Mouse (Mus musculus): ENCODE data around the gene Irs3. TPM values are rescaled to one million over a fixed set of nuclear protein-coding genes. Genes with fewer than 3 reads are reported as not detected.

Gene Irs3
- total RNA-seq, 2 experiments from 2014 or later = 0.27 TPM; not detected in 1

DNA sequence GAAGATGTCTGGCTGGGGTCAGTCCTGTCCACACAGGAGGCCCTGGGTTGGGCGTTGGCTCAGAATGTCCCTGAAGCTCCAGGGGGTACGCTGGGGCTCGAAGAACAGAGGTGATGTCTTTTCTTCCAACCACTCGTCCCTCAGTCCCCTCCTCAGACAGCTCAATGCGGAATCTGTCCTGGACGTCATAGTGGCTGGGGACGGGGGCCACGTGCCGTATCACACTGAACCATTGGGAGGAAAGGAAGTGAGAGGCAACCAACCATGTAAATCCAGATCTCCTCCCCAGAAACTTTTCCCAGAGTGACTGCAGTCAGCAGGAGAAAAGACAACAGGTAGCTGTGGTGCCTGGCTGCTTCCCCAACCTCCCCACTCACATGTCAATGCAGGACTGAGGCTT is 45.9 kb downstream of the Irs3 start:
- DNase-seq (ENCODE audit: low spot score in 2 of 2) = no peak
- intact Hi-C loops (cut with DNase I) = no loop called here

GRCm38 (mm10) chr5:137598100-137598826 is 47.3 kb downstream of the Irs3 start:
- intact Hi-C loops (cut with DNase I) = no loop called here
- DNase-seq (ENCODE audit: low spot score in 2 of 2) = no peak

DNA sequence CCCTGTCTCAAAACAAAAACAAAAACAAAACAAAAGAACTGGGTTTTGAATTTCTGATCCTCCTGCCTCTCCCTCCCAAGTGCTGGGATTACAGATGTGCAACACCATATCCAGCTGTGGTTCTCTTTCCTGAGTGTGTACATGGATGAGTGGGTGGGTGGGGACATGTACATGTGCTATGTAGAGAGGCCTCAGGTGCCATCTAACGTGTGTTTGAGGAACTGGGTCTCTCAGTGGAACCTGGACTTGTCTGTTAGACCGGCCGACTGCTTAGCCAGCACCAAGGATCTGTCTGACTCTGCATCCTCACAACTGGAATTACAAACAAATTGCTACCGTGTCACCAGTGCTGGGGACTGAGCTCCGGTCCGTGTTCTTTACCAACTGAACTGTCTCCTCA is 47.9 kb downstream of the Irs3 start:
- intact Hi-C loops (cut with DNase I) = no loop called here
- DNase-seq (ENCODE audit: low spot score in 2 of 2) = no peak

DNA sequence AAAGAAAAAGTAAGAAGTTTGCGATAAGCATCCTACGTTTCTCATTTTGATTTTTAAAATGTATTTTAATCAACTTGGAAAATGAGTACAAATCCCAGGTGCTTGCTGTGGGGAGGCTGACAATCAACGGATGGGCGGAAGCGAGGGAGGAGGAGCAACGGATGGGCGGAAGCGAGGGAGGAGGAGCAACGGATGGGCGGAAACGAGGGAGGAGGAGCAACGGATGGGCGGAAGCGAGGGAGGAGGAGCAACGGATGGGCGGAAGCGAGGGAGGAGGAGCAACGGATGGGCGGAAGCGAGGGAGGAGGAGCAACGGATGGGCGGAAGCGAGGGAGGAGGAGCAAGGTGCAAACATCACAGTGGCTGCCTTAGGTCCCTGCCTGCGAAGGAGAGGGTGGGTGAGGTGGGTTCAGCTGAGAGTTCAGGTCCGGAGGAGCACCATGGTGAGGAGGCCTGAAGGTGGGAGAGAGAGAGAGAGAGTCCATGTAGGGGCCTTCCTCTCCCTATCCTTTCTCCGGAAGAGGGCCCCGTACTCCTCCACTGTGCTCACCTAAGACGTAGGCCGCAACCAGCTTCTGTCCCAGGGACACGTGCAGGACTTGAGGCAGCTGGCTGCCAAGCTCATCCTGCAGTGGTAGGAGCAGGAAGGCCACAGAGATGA is 48.8 kb downstream of the Irs3 start:
- DNase-seq (ENCODE audit: low spot score in 2 of 2) = no peak

DNA sequence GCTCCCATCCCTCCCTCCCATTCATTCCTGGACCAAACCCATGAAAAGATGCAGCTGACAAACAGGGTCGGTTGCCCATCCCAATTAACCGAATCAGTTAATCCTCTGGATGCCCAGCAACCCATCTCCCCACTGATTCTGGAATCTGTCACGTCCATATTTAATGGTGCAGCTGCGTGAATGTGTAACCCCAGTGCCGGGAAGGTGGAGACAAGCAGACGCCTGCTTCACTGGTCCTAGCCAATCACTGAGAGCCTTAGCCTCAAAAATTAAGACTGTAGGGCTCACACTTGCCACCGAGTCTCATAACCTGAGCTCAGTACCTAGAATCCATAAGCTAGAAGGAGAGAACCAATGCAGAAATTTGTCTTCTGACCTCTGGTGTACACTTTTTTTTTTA is 49.6 kb downstream of the Irs3 start:
- intact Hi-C loops (cut with DNase I) = no loop called here

More for the DNA sequence above, 48.8 kb downstream of the Irs3 start:
- intact Hi-C loops (cut with DNase I) = no loop called here

More for the DNA sequence above, 49.6 kb downstream of the Irs3 start:
- DNase-seq (ENCODE audit: low spot score in 2 of 2) = no peak

Other genes with a start within 250 kb of the Irs3 start
- under 1 TPM; 0.44 to 0.55 TPM for gene Zan, start 168.7 kb downstream of the Irs3 start, total RNA-seq (2021)
- 10 to 100 TPM; 28.0 to 35.2 TPM for gene Pop7, start 143.2 kb downstream of the Irs3 start, total RNA-seq (2021)
- 10 to 100 TPM; 40.0 to 44.3 TPM for gene Gigyf1, start 127.2 kb downstream of the Irs3 start, total RNA-seq (2021)
- gene Epo, start 112.5 kb downstream of the Irs3 start, total RNA-seq (2021) = not detected
- gene Gnb2, start 112.2 kb downstream of the Irs3 start, total RNA-seq (2021) = 100 to 1,000 TPM; 777 to 806 TPM
- gene Actl6b, start 92.2 kb downstream of the Irs3 start, total RNA-seq (2021) = 100 to 1,000 TPM; 126 to 139 TPM
- gene Tfr2, start 75.9 kb downstream of the Irs3 start, total RNA-seq (2021) = 10 to 100 TPM; 12.8 to 14.2 TPM
- 10 to 100 TPM; 32.7 to 33.5 TPM for gene Mospd3, start 44.7 kb downstream of the Irs3 start, total RNA-seq (2021)
- gene Pcolce, start 31.9 kb downstream of the Irs3 start, total RNA-seq (2021) = 10 to 100 TPM; 12.9 to 14.6 TPM
- under 1 TPM in 1 of 2 experiments, not detected in 1; 0.15 TPM for gene Fbxo24, start 16.7 kb downstream of the Irs3 start, total RNA-seq (2021)
- gene Lrch4, start 16.6 kb downstream of the Irs3 start, total RNA-seq (2021) = 10 to 100 TPM in 1 of 2 experiments, 1 to 10 TPM in 1; 7.1 to 13.7 TPM
- gene Gm20605, start 16.5 kb downstream of the Irs3 start, total RNA-seq (2021) = 10 to 100 TPM in 1 of 2 experiments, 1 to 10 TPM in 1; 8.8 to 10.6 TPM
- gene Sap25, start 4.4 kb downstream of the Irs3 start, total RNA-seq (2021) = 1 to 10 TPM; 1.7 to 4.7 TPM
- 10 to 100 TPM; 38.7 to 40.8 TPM for gene Agfg2, start 39.0 kb upstream of the Irs3 start, total RNA-seq (2021)
- 10 to 100 TPM; 78.5 to 83.4 TPM for gene Nyap1, start 95.9 kb upstream of the Irs3 start, total RNA-seq (2021)
- 100 to 1,000 TPM; 169 to 181 TPM for gene Tsc22d4, start 100.0 kb upstream of the Irs3 start, total RNA-seq (2021)
- gene Ppp1r35, start 133.1 kb upstream of the Irs3 start, total RNA-seq (2021) = 10 to 100 TPM; 26.0 to 29.2 TPM
- gene Mepce, start 141.9 kb upstream of the Irs3 start, total RNA-seq (2021) = 10 to 100 TPM; 29.2 to 30.2 TPM
- 1 to 10 TPM; 4.4 to 7.4 TPM for gene Zcwpw1, start 142.1 kb upstream of the Irs3 start, total RNA-seq (2021)
- under 1 TPM; 0.53 to 0.72 TPM for gene Pilra, start 190.6 kb upstream of the Irs3 start, total RNA-seq (2021)
- not detected for gene Pilrb1, start 212.4 kb upstream of the Irs3 start, total RNA-seq (2021)
- not detected for gene Pilrb2, start 226.1 kb upstream of the Irs3 start, total RNA-seq (2021)